Mouse (Mus musculus) myocyte (in vitro differentiated cells): ENCODE measurements around the gene Pfdn6. TPM values are rescaled to one million over a fixed set of nuclear protein-coding genes. Genes with fewer than 3 reads are reported as not detected.
A peak's percentile ranks its signal among the peaks of the same experiment; 100 is the strongest.

Source experiments
- H3K27me3 ChIP-seq: one replicate; pipeline ENCODE4 v1.6.1; 2011; ENCODE audit not compliant: control insufficient read depth, insufficient read depth, insufficient read length
- H3K36me3 ChIP-seq: one replicate; pipeline ENCODE4 v1.6.1; 2011; ENCODE audit not compliant: control insufficient read depth, insufficient read depth
- H3K4me2 ChIP-seq: one replicate; pipeline ENCODE4 v1.6.1; 2011; ENCODE audit warnings: low read depth, control low read depth
- H3K4me3 ChIP-seq: one replicate; pipeline ENCODE4 v1.5.1; 2011; ENCODE audit warnings: mild to moderate bottlenecking, control low read depth, moderate library complexity
- H3K79me2 ChIP-seq: one replicate; pipeline ENCODE4 v1.6.1; 2011; ENCODE audit not compliant: control insufficient read depth, insufficient read depth
- H3ac ChIP-seq: one replicate; pipeline ENCODE4 v1.6.1; 2011; ENCODE audit not compliant: control insufficient read depth, insufficient read length
- CEBPB ChIP-seq: IDR thresholded peaks from 2 replicates; pipeline ENCODE4 v1.6.1; 2011; ENCODE audit warnings: mild to moderate bottlenecking, moderate library complexity; ENCODE audit not compliant: poor library complexity, insufficient read depth, severe bottlenecking
- E2F4 ChIP-seq: IDR thresholded peaks from one replicate; pipeline ENCODE4 v1.6.1; 2011; ENCODE audit warnings: mild to moderate bottlenecking, control low read depth, moderate library complexity; ENCODE audit not compliant: insufficient read depth
- MAX ChIP-seq: IDR thresholded peaks from one replicate; pipeline ENCODE4 v1.6.1; 2011; ENCODE audit warnings: low read depth, mild to moderate bottlenecking, control low read depth
- MYOD1 ChIP-seq, 3 experiments: IDR thresholded peaks; one replicate each; pipeline ENCODE4 v1.6.1; 2011; ENCODE audit warnings: control low read depth in 2 of 3, low read depth in 2 of 3, mild to moderate bottlenecking in 2 of 3, moderate library complexity in 1 of 3; ENCODE audit not compliant: insufficient read length in 2 of 3, control insufficient read depth in 1 of 3
- MYOG ChIP-seq, 3 experiments: IDR thresholded peaks; one replicate each; pipeline ENCODE4 v1.6.1; 2011; ENCODE audit warnings: control low read depth in 2 of 3, low read depth in 2 of 3, mild to moderate bottlenecking in 2 of 3; ENCODE audit not compliant: insufficient read length in 2 of 3, control insufficient read depth in 1 of 3, insufficient read depth in 1 of 3
- POLR2A ChIP-seq: IDR thresholded peaks from one replicate; pipeline ENCODE4 v1.6.1; 2011; ENCODE audit warnings: low read depth, mild to moderate bottlenecking, control low read depth, moderate library complexity; ENCODE audit not compliant: insufficient read length
- POLR2AphosphoS2 ChIP-seq: IDR thresholded peaks from one replicate; pipeline ENCODE4 v1.6.1; 2011; ENCODE audit warnings: low read depth, control low read depth; ENCODE audit not compliant: insufficient read length
- REST ChIP-seq: IDR thresholded peaks from one replicate; pipeline ENCODE4 v1.6.1; 2011; ENCODE audit warnings: mild to moderate bottlenecking, control low read depth, moderate library complexity; ENCODE audit not compliant: insufficient read depth, insufficient read length
- SRF ChIP-seq: IDR thresholded peaks from one replicate; pipeline ENCODE4 v1.6.1; 2011; ENCODE audit warnings: low read depth; ENCODE audit not compliant: control insufficient read depth, insufficient read length
- TCF12 ChIP-seq: IDR thresholded peaks from one replicate; pipeline ENCODE4 v1.6.1; 2011; ENCODE audit warnings: mild to moderate bottlenecking, control low read depth; ENCODE audit not compliant: poor library complexity, insufficient read depth, severe bottlenecking
- TCF3 ChIP-seq: IDR thresholded peaks from one replicate; pipeline ENCODE4 v1.6.1; 2011; ENCODE audit warnings: low read depth, control low read depth; ENCODE audit not compliant: insufficient read length
- USF1 ChIP-seq: IDR thresholded peaks from one replicate; pipeline ENCODE4 v1.6.1; 2011; ENCODE audit warnings: low read depth, mild to moderate bottlenecking, control low read depth, moderate library complexity
- polyA plus RNA-seq: library from polyadenylated mRNA; unstranded; fragments of >200 nt; fragmentation: generic; extraction: Trizol; gene quantifications from one replicate; pipeline ENCODE4 v1.2.1, GENCODE M21; 2012; ENCODE audit warnings: missing spikeins

Gene Pfdn6
- polyA plus RNA-seq, 1 experiment, result 110 TPM

DNA sequence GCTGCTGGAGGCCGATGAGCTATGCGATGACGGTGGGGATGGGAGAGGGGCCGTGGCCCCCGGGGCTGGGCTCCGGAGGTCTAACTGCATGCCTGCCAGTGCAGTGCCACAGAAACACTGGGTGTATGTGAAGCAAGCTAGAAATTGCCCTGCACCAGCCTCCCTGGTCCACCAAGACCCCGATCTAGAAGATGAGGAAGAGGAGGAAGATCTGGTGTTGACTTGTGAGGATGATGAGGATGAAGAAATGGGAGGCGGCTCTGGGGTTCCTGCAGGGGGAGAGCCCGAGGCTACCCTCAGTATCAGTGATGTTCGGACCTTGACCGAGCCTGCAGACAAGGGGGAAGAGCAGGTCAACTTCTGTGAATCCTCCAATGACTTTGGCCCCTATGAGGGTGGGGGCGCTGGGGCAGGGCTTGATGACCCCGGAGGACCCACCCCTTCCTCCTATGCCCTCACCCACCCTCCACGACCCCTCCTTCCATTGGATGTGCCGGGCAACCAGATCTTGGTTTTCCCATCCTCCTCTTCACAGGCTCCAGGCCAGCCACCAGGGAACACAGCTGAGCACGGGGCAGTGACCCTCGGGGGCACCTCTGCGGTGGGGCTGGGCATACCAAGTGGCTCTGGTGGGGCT, 22.4 kb downstream of the Pfdn6 start:
- Histone ChIP-seq H3K36me3 (peaks cover 7% of the 10 kb centered on the region), H3K79me2 (peaks cover 4% of the 10 kb centered on the region), H3ac (no peak overlapping the region), H3K4me3 (no peak overlapping the region), H3K27me3 (no peaks in the 10 kb centered on the region), H3K4me2 (no peak overlapping the region)
- no peak for TF ChIP-seq MYOG (IDR thresholded peaks at IDR 0.05; ENCODE audit: control insufficient read depth in 1 of 3, insufficient read depth in 1 of 3, insufficient read length in 2 of 3, low read depth in 2 of 3)
- TF ChIP-seq SRF, result no peak
- no peak for TF ChIP-seq CEBPB
- no peak for TF ChIP-seq TCF3
- no peak for TF ChIP-seq MAX
- TF ChIP-seq USF1, result no peak
- no peak for TF ChIP-seq E2F4
- TF ChIP-seq MYOD1 (IDR thresholded peaks at IDR 0.05; ENCODE audit: control insufficient read depth in 1 of 3, insufficient read length in 2 of 3, low read depth in 2 of 3), result no peak
- no peak for TF ChIP-seq POLR2A
- no peak for TF ChIP-seq REST
- no peak for TF ChIP-seq POLR2AphosphoS2
- TF ChIP-seq TCF12, result no peak

DNA sequence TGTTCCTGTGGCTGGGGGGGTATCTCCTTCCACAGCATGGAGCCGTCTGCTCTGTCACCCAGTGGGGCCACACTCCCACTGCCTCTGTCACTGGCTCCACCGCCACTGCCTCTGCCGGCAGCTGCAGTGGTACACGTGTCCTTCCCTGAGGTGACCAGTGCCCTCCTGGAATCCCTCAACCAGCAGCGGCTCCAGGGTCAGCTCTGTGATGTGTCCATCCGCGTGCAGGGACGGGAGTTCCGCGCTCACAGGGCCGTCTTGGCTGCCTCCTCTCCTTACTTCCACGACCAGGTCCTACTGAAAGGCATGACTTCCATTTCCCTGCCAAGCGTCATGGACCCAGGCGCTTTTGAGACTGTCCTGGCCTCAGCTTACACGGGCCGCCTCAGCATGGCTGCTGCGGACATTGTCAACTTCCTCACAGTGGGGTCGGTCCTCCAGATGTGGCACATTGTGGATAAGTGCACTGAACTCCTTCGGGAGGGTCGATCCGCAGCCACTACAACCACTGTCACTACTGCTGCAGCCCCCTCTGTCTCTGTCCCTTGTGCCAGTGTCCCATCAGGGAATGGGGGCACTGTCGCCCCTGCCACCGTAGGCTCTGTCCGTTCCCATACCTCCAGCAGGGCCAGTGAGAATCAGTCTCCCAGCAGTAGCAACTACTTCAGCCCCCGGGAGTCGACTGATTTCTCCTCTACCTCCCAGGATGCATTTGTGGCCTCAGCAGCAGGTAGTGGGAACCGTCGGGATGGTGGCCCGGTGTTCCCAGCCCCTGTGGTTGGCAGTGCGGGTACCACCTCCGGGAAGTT, 23.1 kb downstream of the Pfdn6 start:
- Histone ChIP-seq H3K79me2 (peaks cover 6% of the 10 kb centered on the region), H3ac (no peak overlapping the region), H3K4me3 (peak overlapping the region; percentile 41), H3K36me3 (peaks cover 11% of the 10 kb centered on the region), H3K27me3 (no peaks in the 10 kb centered on the region), H3K4me2 (peak overlapping the region; percentile 78)
- TF ChIP-seq MAX, result no peak
- no peak for TF ChIP-seq TCF3
- TF ChIP-seq POLR2AphosphoS2, result no peak
- no peak for TF ChIP-seq MYOD1 (IDR thresholded peaks at IDR 0.05; ENCODE audit: control insufficient read depth in 1 of 3, insufficient read length in 2 of 3, low read depth in 2 of 3)
- TF ChIP-seq MYOG (IDR thresholded peaks at IDR 0.05; ENCODE audit: control insufficient read depth in 1 of 3, insufficient read depth in 1 of 3, insufficient read length in 2 of 3, low read depth in 2 of 3), result no peak
- no peak for TF ChIP-seq E2F4
- no peak for TF ChIP-seq TCF12
- TF ChIP-seq REST, result no peak
- no peak for TF ChIP-seq CEBPB
- no peak for TF ChIP-seq USF1
- TF ChIP-seq SRF, result no peak
- TF ChIP-seq POLR2A, result no peak

- Histone ChIP-seq H3K4me2 (peak overlapping the region; percentile 78), H3K27me3 (no peaks in the 10 kb centered on the region), H3K4me3 (peak overlapping the region; percentile 41), H3K79me2 (peaks cover 6% of the 10 kb centered on the region), H3K36me3 (peaks cover 11% of the 10 kb centered on the region), H3ac (no peak overlapping the region)
- TF ChIP-seq POLR2A (no peak), POLR2AphosphoS2 (no peak), MYOG (IDR thresholded peaks at IDR 0.05; ENCODE audit: control insufficient read depth in 1 of 3, insufficient read depth in 1 of 3, insufficient read length in 2 of 3, low read depth in 2 of 3) (no peak), USF1 (no peak), CEBPB (no peak)
Measured at GRCm38 (mm10) chr17:33916294-33916693, 23.8 kb downstream of the Pfdn6 start.

DNA sequence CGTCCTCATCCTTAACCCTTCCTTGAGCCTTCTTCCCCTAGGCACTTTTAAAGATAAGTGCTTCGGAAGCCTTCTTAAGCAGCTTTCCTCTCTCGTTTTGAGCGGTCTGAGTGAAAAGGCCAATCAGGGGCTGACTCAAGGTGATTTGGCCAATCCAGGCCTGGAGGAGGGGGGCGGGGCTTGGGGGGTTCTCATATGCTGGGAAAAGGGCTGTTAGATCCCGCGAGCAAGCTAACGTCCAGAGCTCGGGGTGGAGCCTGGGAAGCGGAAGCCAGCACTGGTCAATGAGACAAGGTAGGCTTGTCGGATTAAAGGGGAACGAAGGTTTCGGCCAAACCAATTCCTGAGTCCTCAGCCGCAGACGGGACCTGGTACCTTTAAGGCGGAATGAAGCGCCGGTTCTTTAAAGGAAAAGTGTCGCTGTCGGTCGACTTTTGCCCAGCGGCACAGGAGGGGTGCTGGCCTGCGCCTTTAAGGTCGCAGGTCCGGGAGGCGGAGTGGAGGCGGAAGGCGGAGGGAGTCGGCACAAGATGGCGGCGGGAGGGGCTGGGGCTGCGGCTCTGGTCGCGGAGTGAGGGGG, 24.4 kb downstream of the Pfdn6 start, which contains the start of the genes Tapbp and Zbtb22:
Gene Tapbp (plus strand): TSS at position 229 of the 580 bp plus-strand sequence.
Gene Zbtb22 (plus strand): TSS at position 234 of the 580 bp plus-strand sequence.
- H3K4me2 ChIP-seq, result peak within 1 kb of the TSS; percentile 78
- H3K79me2 ChIP-seq, result peaks cover 6% of the 10 kb centered on the region
- peak within 1 kb of the TSS; percentile 41 for H3K4me3 ChIP-seq
- H3K27me3 ChIP-seq, result no peaks in the 10 kb centered on the region
- TF ChIP-seq MAX (no peak), TCF3 (no peak), TCF12 (no peak), MYOD1 (IDR thresholded peaks at IDR 0.05; ENCODE audit: control insufficient read depth in 1 of 3, insufficient read length in 2 of 3, low read depth in 2 of 3) (no peak), POLR2AphosphoS2 (peak; percentile 84), MYOG (IDR thresholded peaks at IDR 0.05; ENCODE audit: control insufficient read depth in 1 of 3, insufficient read depth in 1 of 3, insufficient read length in 2 of 3, low read depth in 2 of 3) (no peak), CEBPB (no peak), USF1 (no peak), E2F4 (no peak), POLR2A (peak; percentile 54), REST (no peak), SRF (no peak)
- peaks cover 11% of the 10 kb centered on the region for H3K36me3 ChIP-seq
- no peak within 1 kb of the TSS for H3ac ChIP-seq
